Mouse (Mus musculus) embryonic facial prominence, embryonic 11.5 days (tissue): Measurements from ENCODE around the gene Cfap61. TPM values are rescaled to one million over a fixed set of nuclear protein-coding genes. Genes with fewer than 3 reads are reported as not detected.

ENCODE experiments used
- ATAC-seq: fragments of 200-750 bp; cut with Nextera tagmentation; replicated peaks from 2 replicates; pipeline ENCODE4 v1.8.0; 2017; ENCODE audit warnings: low read depth; ENCODE audit not compliant: insufficient number of reproducible peaks, low FRiP score, low TSS enrichment
- DNase-seq: peaks from one replicate; pipeline ENCODE4 v3.0.0-alpha.2; 2015; ENCODE audit warnings: low spot score
- H3K27ac ChIP-seq: fragments of 300-500 bp; sonication (generic); replicated peaks from 2 replicates; pipeline ENCODE4 v1.5.1; 2014; ENCODE audit warnings: mild to moderate bottlenecking, low read depth, low read length, control low read depth
- H3K27me3 ChIP-seq: fragments of 300-500 bp; sonication (generic); 2 replicates; pipeline ENCODE4 v1.6.1; 2014; ENCODE audit warnings: mild to moderate bottlenecking, low read length, moderate library complexity, mixed read lengths; ENCODE audit not compliant: control insufficient read depth, insufficient read depth
- H3K36me3 ChIP-seq: fragments of 300-500 bp; sonication (generic); replicated peaks from 2 replicates; pipeline ENCODE4 v1.6.1; 2014; ENCODE audit warnings: low read depth, mild to moderate bottlenecking, low read length, moderate library complexity, mixed read lengths; ENCODE audit not compliant: control insufficient read depth, insufficient read depth
- H3K4me1 ChIP-seq: fragments of 300-500 bp; sonication (generic); 2 replicates; pipeline ENCODE4 v1.6.1; 2014; ENCODE audit warnings: low read length, mixed read lengths; ENCODE audit not compliant: control insufficient read depth, insufficient read depth
- H3K4me2 ChIP-seq: fragments of 300-500 bp; sonication (generic); 2 replicates; pipeline ENCODE4 v1.6.1; 2014; ENCODE audit warnings: low read depth, mild to moderate bottlenecking, control low read depth, low read length, moderate library complexity
- H3K4me3 ChIP-seq: fragments of 300-500 bp; sonication (generic); 2 replicates; pipeline ENCODE4 v1.5.1; 2014; ENCODE audit warnings: low read depth, low read length, control low read depth
- H3K9ac ChIP-seq: fragments of 300-500 bp; sonication (generic); replicated peaks from 2 replicates; pipeline ENCODE4 v1.6.1; 2014; ENCODE audit warnings: mild to moderate bottlenecking, control low read depth, low read length
- H3K9me3 ChIP-seq: fragments of 300-500 bp; sonication (generic); replicated peaks from 2 replicates; pipeline ENCODE4 v1.6.1; 2016; ENCODE audit warnings: mild to moderate bottlenecking, low read length, inconsistent platforms, mixed read lengths; ENCODE audit not compliant: control insufficient read depth
- WGBS: fragments of 180-500 bp; shearing (Covaris S2); extraction: QIAGEN DNeasy Blood & Tissue Kit; methylation state at CpG from one replicate; pipeline ENCODE4 v1.1.7; 2014; 5-methylcytosine and 5-hydroxymethylcytosine counted together
- polyA plus RNA-seq: library from polyadenylated mRNA; unstranded; fragments of >200 nt; fragmentation: Nextera tagmentation; extraction: Ambion mirVana; gene quantifications from 2 replicates; pipeline ENCODE4 v1.2.1, GENCODE M21; 2014

The Cfap61 gene
- polyA plus RNA-seq, 1 experiment from 2014 or later = 0.38 TPM

- Histone ChIP-seq H3K4me3 (no peak overlapping the region), H3K9ac (no peak overlapping the region), H3K36me3 (no peaks in the 10 kb centered on the region), H3K9me3 (no peaks in the 10 kb centered on the region), H3K4me2 (no peak overlapping the region), H3K27ac (no peak overlapping the region), H3K27me3 (no peaks in the 10 kb centered on the region), H3K4me1 (no peaks in the 10 kb centered on the region)
- no peak for DNase-seq
- whole genome bisulfite sequencing = 39% methylated on average over 18 of the region's 18 CpGs
- ATAC-seq = no peak
These were observed 325.4 kb downstream of the Cfap61 start for GRCm38 (mm10) chr2:146259787-146260560.

- no peaks in the 10 kb centered on the region for H3K9me3 ChIP-seq
- DNase-seq = no peak
- no peak for ATAC-seq
- H3K27me3 ChIP-seq = no peaks in the 10 kb centered on the region
- H3K4me3 ChIP-seq = no peak overlapping the region
- H3K4me2 ChIP-seq = no peak overlapping the region
- no peak overlapping the region for H3K27ac ChIP-seq
- no peak overlapping the region for H3K9ac ChIP-seq
- WGBS = 69% methylated on average over 4 of the region's 4 CpGs
- no peaks in the 10 kb centered on the region for H3K4me1 ChIP-seq
- no peaks in the 10 kb centered on the region for H3K36me3 ChIP-seq
These were observed 326.6 kb downstream of the Cfap61 start for GRCm38 (mm10) chr2:146261146-146261545.

DNA sequence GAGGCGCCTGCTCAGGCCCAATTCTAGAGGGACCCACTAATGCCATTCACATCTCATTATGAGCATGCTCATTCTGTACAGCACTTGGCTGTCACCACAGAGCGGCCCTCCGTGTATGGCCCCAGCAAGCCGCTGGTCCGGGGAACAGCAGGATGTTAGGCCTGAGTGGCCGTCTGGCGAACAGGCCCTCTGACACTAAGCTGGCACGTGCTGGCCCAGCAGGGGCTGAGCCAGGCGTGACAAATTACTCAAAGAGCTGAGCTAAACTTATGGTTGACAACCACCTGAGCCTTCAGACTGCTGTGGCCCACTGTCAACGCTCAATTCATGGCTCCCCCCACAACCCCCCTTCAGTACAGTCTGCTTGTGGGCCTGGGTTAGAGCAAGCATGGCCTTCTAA, 327.6 kb downstream of the Cfap61 start:
- ATAC-seq = peak; percentile 84
- no peaks in the 10 kb centered on the region for H3K27me3 ChIP-seq
- WGBS = 33% methylated on average over 10 of the region's 10 CpGs

GRCm38 (mm10) chr2:146262966-146263365, 328.4 kb downstream of the Cfap61 start:
- no peaks in the 10 kb centered on the region for H3K4me1 ChIP-seq
- ATAC-seq = no peak
- H3K4me3 ChIP-seq = no peak overlapping the region
- DNase-seq = no peak
- H3K9me3 ChIP-seq = no peaks in the 10 kb centered on the region
- no peaks in the 10 kb centered on the region for H3K27me3 ChIP-seq
- H3K27ac ChIP-seq = no peak overlapping the region
- H3K9ac ChIP-seq = no peak overlapping the region
- no peak overlapping the region for H3K4me2 ChIP-seq
- no peaks in the 10 kb centered on the region for H3K36me3 ChIP-seq

More for the DNA sequence above, 327.6 kb downstream of the Cfap61 start:
- H3K27ac ChIP-seq = no peak overlapping the region
- no peak overlapping the region for H3K4me3 ChIP-seq
- H3K4me2 ChIP-seq = no peak overlapping the region
- no peaks in the 10 kb centered on the region for H3K36me3 ChIP-seq
- no peaks in the 10 kb centered on the region for H3K4me1 ChIP-seq
- H3K9ac ChIP-seq = no peak overlapping the region
- no peak for DNase-seq
- H3K9me3 ChIP-seq = no peaks in the 10 kb centered on the region

Other genes starting within 250 kb of the Cfap61 start
- 178 and 190 TPM in 2 replicates for gene Naa20, start 32.7 kb upstream of the Cfap61 start, polyA plus RNA-seq
- gene Crnkl1, start 230 bp downstream of the Cfap61 start, polyA plus RNA-seq = 49.2 and 50.6 TPM in 2 replicates